Mouse (Mus musculus) testis, adult 2 months (tissue): ENCODE data around the gene Hbb-bh1.

Experiments used
- CTCF ChIP-seq: fragments of 200-500 bp; IDR thresholded peaks from 2 replicates; pipeline ENCODE4 v1.5.1; 2012; ENCODE audit warnings: low read depth, mild to moderate bottlenecking, inconsistent platforms, low read length, moderate library complexity; ENCODE audit not compliant: control insufficient read depth, insufficient read depth, insufficient replicate concordance
- POLR2A ChIP-seq: fragments of 200-500 bp; IDR thresholded peaks from 2 replicates; pipeline ENCODE4 v1.6.1; 2012; ENCODE audit warnings: low read depth, mild to moderate bottlenecking, inconsistent platforms, low read length, moderate library complexity; ENCODE audit not compliant: control insufficient read depth

GRCm38 (mm10) chr7:103792669-103793388 is 50.1 kb downstream of the Hbb-bh1 start:
- TF ChIP-seq CTCF (no peak), POLR2A (no peak)
